Mouse (Mus musculus): Measurements from ENCODE around the gene Trub2.

Trub2 gene

DNA sequence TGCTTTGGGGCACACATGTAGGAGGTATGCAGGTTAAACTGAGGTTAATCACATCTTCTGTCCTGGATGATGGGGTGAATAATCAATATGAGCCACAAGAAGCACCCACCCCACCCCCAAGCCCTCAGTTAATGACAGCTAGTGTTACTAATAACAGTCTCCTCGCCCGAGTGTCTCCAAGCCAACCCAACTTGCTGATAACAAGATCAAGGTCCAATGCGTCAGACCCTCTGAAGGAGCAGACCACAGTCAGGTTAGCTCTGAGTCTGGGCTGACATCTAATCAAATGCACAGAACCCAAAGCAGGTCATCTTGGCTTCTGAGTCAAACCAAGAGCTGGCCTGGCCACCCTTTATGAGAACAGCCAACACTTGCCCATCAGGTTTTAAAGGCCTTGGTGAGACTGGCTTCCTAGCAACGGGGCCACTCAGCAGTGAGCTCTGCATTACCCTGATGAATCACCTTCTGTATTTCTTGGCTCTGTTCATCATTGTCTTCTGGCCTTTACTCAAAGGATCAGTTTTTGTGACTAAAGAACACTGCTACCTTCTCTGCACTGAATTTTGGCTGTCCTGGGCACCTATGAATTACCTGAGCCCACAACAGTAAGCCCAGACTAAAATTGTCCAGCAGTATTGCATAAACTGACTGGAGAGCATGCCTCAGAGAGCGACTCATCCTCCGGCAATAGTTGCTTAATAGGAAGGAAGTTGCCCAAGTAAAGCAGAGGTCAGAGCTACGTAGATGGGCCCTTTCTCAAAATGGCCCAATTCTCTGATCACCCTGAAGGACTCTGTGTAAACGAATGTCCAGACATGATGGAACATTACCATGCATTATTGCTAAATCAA is 16.5 kb downstream of the Trub2 start:
- DNase-seq: no peak

- DNase-seq: no peak
Measured at GRCm38 (mm10) chr2:29770162-29770561, 18.1 kb downstream of the Trub2 start.

GRCm38 (mm10) chr2:29768901-29769300 is 19.4 kb downstream of the Trub2 start:
- no peak for DNase-seq

- DNase-seq: peak; percentile 64 to 85
Measured at GRCm38 (mm10) chr2:29767976-29768709, 20.2 kb downstream of the Trub2 start.

GRCm38 (mm10) chr2:29764831-29765230 is 23.5 kb downstream of the Trub2 start:
- peak; percentile 77 to 79 for DNase-seq

GRCm38 (mm10) chr2:29755693-29756092 is 32.6 kb downstream of the Trub2 start:
- no peak for DNase-seq

- DNase-seq: no peak
Measured at GRCm38 (mm10) chr2:29752397-29752796, 35.9 kb downstream of the Trub2 start.

- peak; percentile 77 to 91 for DNase-seq
Measured at GRCm38 (mm10) chr2:29751497-29751896, 36.8 kb downstream of the Trub2 start, which contains the start of gene Gm13420. Gene Gm13420, minus strand, starts transcription at chr2:29751685.

DNA sequence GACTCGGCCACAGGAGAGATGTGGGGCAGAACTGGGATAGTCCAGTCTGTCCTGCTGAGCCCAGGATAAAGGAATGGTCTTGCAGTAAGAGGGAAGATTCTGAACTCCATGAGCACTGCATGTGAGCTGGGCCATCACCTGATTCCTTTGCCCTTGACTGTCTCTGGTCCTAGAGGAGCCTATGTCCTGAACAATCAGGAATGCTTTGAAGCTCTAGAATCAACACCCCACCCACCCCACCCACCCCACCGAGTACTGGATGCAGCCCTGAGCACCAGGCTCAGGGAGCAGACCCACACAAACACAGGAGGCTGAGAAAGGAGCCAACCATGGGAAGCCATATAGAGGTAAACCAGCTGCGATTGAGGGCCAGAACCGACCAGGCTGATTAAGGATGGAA is 39.8 kb downstream of the Trub2 start:
- no peak for DNase-seq

DNA sequence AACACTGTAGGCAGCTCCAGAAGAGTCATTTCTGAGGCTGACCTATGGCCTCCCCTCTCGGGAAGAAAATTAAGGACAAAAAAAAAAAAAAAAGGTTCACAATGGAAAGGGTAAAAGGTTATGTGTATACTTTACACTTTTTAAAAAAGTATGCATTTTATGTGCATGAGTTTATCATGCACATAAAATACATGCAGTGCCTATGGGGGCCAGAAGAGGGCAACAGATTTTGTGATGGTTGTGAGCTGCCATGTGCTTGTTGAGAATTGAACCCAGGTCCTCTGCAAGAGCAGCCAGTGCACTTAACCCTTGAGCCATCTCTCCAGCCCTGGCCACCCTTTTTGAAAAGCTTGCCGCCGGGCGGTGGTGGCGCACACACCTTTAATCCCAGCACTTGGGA is 40.5 kb downstream of the Trub2 start:
- peak in 1 of 2 experiments; percentile 38 for DNase-seq

GRCm38 (mm10) chr2:29747188-29747782 is 41.0 kb downstream of the Trub2 start:
- no peak for DNase-seq

DNA sequence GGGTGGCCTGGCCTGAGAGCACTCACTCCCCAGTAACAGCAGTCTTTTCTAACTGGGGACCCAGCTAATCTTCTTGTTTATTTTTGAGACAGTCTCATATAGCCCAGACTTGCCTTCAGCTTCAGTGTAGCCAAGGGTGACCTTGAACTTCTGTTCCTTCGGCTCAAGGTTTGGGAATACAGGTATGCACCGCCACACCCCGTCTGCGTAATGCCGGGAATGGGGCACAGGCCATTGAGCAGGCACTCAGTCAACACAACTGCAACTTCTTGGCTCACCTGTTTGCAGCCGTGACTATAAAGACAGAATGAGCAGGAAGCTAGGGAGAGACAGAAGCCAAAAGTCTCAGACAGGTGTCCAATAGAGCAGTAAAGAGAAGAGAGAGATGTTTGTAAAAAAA is 44.0 kb downstream of the Trub2 start:
- DNase-seq: peak; percentile 29 to 78

- DNase-seq: no peak
Measured at GRCm38 (mm10) chr2:29741207-29741606, 47.1 kb downstream of the Trub2 start.

DNA sequence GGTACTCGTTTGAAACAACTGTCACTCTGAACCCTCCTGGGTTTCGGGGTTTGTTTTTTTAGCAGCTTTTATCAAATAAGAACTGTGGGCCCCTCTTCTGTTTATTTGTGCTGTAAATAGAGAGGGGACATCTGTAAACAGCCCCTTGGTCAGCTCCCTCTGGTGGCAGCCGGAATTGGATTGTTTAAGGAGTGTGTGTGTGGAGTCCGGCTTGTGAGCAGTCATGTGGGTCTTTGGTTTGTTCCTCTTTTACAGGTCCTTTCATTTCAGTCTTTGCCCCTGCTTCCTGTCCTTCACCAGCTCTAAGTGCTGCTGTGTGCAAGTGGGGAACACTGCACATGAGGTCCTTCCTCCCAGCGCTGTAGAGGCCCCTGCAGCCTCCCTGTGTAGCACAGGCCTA is 48.9 kb downstream of the Trub2 start:
- no peak for DNase-seq

- DNase-seq: no peak
Measured at GRCm38 (mm10) chr2:29738799-29739198, 49.5 kb downstream of the Trub2 start.

DNA sequence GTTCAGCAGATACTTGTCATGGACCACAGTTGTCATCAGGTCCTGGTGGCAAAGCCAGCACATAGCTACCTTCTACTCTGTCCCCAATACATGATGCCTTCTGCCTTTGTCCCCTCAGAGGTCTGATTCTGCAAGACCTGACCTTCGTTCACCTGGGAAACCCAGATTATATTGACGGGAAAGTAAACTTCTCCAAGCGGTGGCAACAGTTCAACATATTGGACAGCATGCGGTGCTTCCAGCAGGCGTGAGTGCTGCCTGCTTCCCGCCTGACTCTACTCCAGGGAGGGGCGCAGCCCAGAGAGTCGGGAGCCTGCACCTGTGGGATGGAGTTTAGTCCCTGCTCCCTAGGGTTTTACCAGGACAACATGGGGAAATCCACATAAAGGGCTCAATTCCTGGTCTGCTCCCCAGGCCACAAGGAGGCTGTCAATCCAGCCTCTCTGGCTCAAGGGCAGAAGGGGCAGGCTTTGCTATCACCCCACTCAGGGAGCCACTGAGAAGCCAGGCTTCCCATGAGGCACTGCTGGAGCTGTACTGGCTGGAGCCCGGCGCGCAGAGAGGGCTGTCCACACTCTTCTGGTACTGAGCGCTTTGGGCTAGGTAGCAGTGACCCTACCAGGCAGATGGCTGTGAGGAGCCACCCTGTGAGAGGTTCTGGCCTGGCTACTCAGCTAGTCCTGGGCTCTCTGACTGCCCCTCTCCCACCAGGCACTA is 50.9 kb downstream of the Trub2 start:
- no peak for DNase-seq

DNA sequence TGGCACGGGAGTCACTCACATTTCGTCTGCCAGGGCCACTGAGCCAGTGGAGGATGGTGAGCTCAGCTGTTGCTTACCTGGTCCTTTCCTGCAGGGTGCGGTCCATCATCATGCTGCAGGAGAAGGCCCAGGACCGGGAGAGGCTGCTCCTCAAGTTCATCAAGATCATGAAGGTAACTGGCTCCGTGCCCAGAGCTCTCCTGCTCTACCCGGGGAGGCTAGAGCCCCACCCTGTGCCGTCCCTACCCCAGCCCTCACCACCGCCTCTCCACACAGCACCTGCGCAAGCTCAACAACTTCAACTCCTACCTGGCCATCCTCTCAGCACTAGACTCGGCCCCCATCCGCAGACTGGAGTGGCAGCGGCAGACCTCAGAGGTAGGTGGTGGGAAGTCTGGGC is 52.6 kb downstream of the Trub2 start:
- DNase-seq: no peak

DNA sequence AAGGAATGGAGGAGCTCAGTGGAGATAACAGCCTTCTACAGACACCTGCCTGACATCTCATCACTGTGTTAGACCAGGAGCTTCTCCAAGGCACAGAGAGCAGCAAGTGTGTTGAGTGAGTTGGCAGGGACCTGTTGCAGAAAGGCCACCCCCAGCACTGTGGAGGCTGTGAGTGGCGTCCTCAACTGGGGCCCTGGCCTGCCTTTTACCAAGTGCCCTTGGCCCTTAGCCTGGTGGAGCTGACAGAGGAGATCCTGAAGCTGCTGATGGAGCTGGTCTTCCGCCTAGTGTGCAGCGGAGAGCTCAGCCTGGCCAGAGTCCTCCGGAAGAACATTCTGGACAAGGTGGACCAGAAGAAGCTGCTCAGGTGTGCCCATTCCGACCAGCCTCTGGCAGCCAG is 55.0 kb downstream of the Trub2 start:
- DNase-seq: no peak

DNA sequence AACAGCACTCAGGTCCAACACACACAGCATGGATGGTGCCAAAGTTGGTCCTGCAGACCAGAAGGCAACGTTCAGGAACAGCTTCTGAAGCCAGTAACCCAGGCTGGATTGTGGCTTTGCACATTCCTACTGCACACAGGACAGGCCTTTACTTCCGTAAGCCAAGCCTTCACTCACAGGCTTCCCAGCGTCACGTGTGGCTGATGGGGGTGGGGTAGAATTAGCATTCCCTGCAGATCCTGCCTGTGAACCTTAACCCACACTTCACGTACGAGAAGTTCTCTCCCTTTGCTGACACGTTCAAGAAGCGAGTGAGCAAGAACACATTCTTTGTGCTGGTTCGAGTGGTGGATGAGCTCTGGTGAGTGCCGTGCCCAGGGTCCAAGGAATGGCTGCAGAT is 55.7 kb downstream of the Trub2 start:
- DNase-seq: peak; percentile 44 to 64

DNA sequence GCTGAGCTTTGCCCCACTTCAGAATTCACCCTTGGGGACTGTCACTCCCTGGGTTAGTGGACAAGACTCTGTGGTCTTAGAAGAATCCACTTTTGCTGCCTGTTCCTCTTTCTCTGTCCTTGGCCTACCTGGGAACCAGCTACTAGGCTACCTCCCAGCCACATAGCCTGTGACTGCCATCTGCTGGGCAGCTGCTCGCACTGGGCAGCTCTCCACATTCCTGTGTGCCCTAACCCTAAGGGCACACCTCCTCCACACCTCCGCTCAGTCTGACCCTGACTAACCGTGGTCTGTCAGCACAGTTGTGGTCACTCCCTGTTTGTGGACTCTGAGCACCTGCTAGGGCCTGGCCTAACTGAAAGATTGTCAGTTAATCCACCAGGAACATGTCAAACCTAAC is 56.8 kb downstream of the Trub2 start:
- DNase-seq: peak; percentile 67 to 81

GRCm38 (mm10) chr2:29729500-29729899 is 58.8 kb downstream of the Trub2 start:
- DNase-seq: no peak

- no peak for DNase-seq
Measured at GRCm38 (mm10) chr2:29724664-29725365, 63.5 kb downstream of the Trub2 start.
